Mouse (Mus musculus): ENCODE measurements around the gene Il12rb2. TPM values are rescaled to one million over a fixed set of nuclear protein-coding genes. Genes with fewer than 3 reads are reported as not detected.

Gene Il12rb2
- polyA plus RNA-seq, 1 experiment from 2014 or later = 0.02 TPM

GRCm38 (mm10) chr6:67264935-67265334 lies 111.1 kb downstream of the Il12rb2 start:
- Histone ChIP-seq H3K4me1 (replicated peaks; ENCODE audit: control insufficient read depth, insufficient read depth) (no peaks in the 10 kb centered on the region; the same call in 1 of the 2 replicates), H3K36me3 (ENCODE audit: control insufficient read depth, insufficient read depth, low read length) (no peaks in the 10 kb centered on the region), H3K4me2 (replicated peaks; ENCODE audit: low read depth) (no peak overlapping the region), H3K4me3 (ENCODE audit: low read depth, low read length) (no peak overlapping the region), H3K9me3 (ENCODE audit: control insufficient read depth, low read length) (no peaks in the 10 kb centered on the region), H3K27me3 (ENCODE audit: control insufficient read depth, insufficient read depth, low read length) (no peaks in the 10 kb centered on the region), H3K27ac (replicated peaks) (no peak overlapping the region), H3K9ac (ENCODE audit: low read length) (no peak overlapping the region)
- WGBS = 82% methylated on average over 7 of the region's 7 CpGs
- TF ChIP-seq EP300 (optimal IDR thresholded peaks at IDR 0.05) (no peak), CTCF (IDR thresholded peaks at IDR 0.05; ENCODE audit: low read depth) (no peak)
- ATAC-seq (ENCODE audit: low FRiP score, low TSS enrichment) = no peak
- no peak for DNase-seq (ENCODE audit: low spot score)

DNA sequence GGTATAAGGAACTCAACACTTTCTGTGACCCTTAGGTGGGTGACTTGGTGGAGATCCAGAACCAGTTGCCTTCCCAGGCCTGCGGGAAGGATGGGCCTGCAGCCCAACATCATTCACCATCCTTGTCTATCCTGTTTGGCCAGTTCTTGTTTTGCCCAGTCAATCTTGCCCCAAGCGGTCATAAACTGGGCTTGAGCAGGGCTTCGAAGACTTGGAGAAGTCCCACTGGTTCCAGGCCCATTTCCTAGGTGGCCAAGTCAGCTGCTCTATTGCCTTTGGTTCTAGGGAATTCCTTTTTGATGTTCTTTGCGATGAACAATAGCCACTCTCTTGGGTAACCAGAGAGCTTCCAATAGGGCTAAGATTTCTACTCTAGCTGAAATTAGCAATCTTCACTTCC lies 124.9 kb downstream of the Il12rb2 start:
- TF ChIP-seq EP300 (optimal IDR thresholded peaks at IDR 0.05) (no peak), CTCF (IDR thresholded peaks at IDR 0.05; ENCODE audit: low read depth) (no peak)
- 76% methylated on average over 4 of the region's 4 CpGs for WGBS
- H3K27me3 ChIP-seq (ENCODE audit: control insufficient read depth, insufficient read depth, low read length) = no peaks in the 10 kb centered on the region
- H3K4me2 ChIP-seq (replicated peaks; ENCODE audit: low read depth) = no peak overlapping the region
- DNase-seq (ENCODE audit: low spot score) = no peak
- no peak for ATAC-seq (ENCODE audit: low FRiP score, low TSS enrichment)
- no peaks in the 10 kb centered on the region for H3K4me1 ChIP-seq (replicated peaks; ENCODE audit: control insufficient read depth, insufficient read depth)
- H3K4me3 ChIP-seq (ENCODE audit: low read depth, low read length) = no peak overlapping the region
- no peaks in the 10 kb centered on the region for H3K36me3 ChIP-seq (ENCODE audit: control insufficient read depth, insufficient read depth, low read length)
- no peak overlapping the region for H3K27ac ChIP-seq (replicated peaks)
- no peaks in the 10 kb centered on the region for H3K9me3 ChIP-seq (ENCODE audit: control insufficient read depth, low read length)
- no peak overlapping the region for H3K9ac ChIP-seq (ENCODE audit: low read length)

DNA sequence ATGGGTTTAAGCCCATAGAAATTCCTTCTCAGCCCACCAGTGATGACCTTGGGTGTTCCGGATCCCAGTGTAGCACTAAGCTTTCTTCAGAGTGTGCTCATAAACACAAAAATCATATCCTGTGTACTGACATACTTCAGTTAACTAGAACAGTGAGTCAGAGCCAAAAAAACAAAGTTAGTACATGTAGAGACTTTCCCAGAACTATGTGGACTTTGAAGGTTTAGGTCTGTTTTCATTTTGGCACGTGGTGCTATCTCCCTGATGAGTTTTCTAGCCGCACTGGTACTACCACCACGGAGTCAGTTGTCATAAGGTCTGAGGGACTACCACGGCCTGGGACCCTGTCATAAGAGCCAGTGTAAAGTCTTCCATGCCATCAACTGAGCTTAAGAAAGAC lies 131.5 kb downstream of the Il12rb2 start:
- Histone ChIP-seq H3K27me3 (ENCODE audit: control insufficient read depth, insufficient read depth, low read length) (no peaks in the 10 kb centered on the region), H3K4me3 (ENCODE audit: low read depth, low read length) (no peak overlapping the region), H3K4me2 (replicated peaks; ENCODE audit: low read depth) (no peak overlapping the region), H3K36me3 (ENCODE audit: control insufficient read depth, insufficient read depth, low read length) (no peaks in the 10 kb centered on the region), H3K9me3 (ENCODE audit: control insufficient read depth, low read length) (no peaks in the 10 kb centered on the region), H3K4me1 (replicated peaks; ENCODE audit: control insufficient read depth, insufficient read depth) (no peaks in the 10 kb centered on the region), H3K27ac (replicated peaks) (no peak overlapping the region; the same call in 1 of the 2 replicates), H3K9ac (ENCODE audit: low read length) (no peak overlapping the region)
- 79% methylated on average over 5 of the region's 5 CpGs for WGBS
- ATAC-seq (ENCODE audit: low FRiP score, low TSS enrichment) (no peak), DNase-seq (ENCODE audit: low spot score) (no peak)
- TF ChIP-seq EP300 (optimal IDR thresholded peaks at IDR 0.05) (no peak), CTCF (IDR thresholded peaks at IDR 0.05; ENCODE audit: low read depth) (no peak)

DNA sequence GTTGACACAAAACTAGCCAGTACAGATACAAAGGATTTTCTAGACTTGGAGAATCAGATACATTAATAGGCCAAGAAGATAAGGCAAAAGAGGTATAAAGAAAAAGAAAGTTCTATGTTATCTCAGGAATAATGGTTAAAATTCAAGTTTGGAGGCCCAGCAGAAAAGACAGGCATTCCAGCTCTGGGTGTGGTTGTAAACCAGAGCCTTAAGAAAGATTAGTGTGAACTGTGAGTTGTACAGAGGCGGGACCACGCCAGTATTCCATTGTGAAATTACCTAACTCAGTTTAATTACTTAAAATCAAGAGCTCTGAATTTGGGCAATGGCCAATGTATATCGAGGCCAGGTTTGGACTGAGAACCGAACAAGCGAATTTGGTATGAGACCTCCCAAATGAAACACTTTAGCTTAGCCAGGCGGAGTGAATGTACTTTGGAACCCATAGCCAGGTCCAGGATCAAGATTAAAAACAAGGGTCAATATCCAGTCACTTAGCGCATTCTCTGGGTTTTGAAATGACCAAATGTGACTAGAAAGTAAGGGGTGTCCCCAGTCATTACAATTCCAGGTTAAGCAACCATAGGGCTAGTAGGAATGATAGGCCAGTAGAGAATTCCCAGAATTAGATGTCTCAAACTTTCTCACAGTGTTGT lies 132.1 kb downstream of the Il12rb2 start:
- Histone ChIP-seq H3K4me1 (replicated peaks; ENCODE audit: control insufficient read depth, insufficient read depth) (no peaks in the 10 kb centered on the region), H3K9me3 (ENCODE audit: control insufficient read depth, low read length) (no peaks in the 10 kb centered on the region), H3K27me3 (ENCODE audit: control insufficient read depth, insufficient read depth, low read length) (no peaks in the 10 kb centered on the region), H3K4me3 (ENCODE audit: low read depth, low read length) (no peak overlapping the region), H3K27ac (replicated peaks) (no peak overlapping the region; the same call in 1 of the 2 replicates), H3K4me2 (replicated peaks; ENCODE audit: low read depth) (no peak overlapping the region), H3K9ac (ENCODE audit: low read length) (no peak overlapping the region), H3K36me3 (ENCODE audit: control insufficient read depth, insufficient read depth, low read length) (no peaks in the 10 kb centered on the region)
- 63% methylated on average over 7 of the region's 7 CpGs for WGBS
- no peak for DNase-seq (ENCODE audit: low spot score)
- TF ChIP-seq CTCF (IDR thresholded peaks at IDR 0.05; ENCODE audit: low read depth) (no peak), EP300 (optimal IDR thresholded peaks at IDR 0.05) (no peak)
- no peak for ATAC-seq (ENCODE audit: low FRiP score, low TSS enrichment)

Other genes with a start within 250 kb of the Il12rb2 start
- 281 and 284 TPM in 2 replicates for gene Serbp1, start 138.0 kb downstream of the Il12rb2 start, polyA plus RNA-seq (2015; fragmentation: Nextera tagmentation; extraction: Ambion mirVana)
- gene Il23r, start 115.7 kb upstream of the Il12rb2 start, polyA plus RNA-seq (2015; fragmentation: Nextera tagmentation; extraction: Ambion mirVana) = 0.04 and 0.07 TPM in 2 replicates
- gene Tacstd2, start 159.6 kb upstream of the Il12rb2 start, polyA plus RNA-seq (2015; fragmentation: Nextera tagmentation; extraction: Ambion mirVana) = 260 and 272 TPM in 2 replicates